Mouse (Mus musculus) bone marrow macrophage, adult 2 months (primary cell): ENCODE measurements around the gene Lrba.

ENCODE experiments used
- CTCF ChIP-seq: IDR thresholded peaks from 2 replicates; pipeline ENCODE4 v1.5.1; 2012; ENCODE audit warnings: low read depth, mild to moderate bottlenecking, low read length, moderate library complexity
- POLR2A ChIP-seq: IDR thresholded peaks from 2 replicates; pipeline ENCODE4 v1.6.1; 2012; ENCODE audit warnings: mild to moderate bottlenecking, low read depth, low read length, borderline replicate concordance

DNA sequence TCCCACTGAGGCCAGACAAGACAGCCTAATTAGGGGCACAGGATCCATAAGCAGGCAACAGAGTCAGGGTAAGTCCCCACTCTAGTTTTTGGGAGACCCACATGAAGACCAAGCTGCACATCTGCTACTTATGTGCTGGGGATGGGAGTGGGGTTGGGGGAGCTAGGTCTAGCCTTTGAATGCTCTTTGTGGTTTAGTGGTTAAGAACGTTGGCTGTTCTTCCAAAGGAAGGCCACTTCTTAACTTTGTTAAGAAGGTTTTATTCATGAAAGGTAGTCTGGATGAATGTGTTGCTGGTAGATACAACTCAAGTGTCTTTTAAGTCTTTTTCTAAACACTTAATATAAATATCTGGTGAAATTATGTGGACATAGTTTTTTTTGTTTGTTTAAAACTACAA lies 51.2 kb downstream of the Lrba start:
- TF ChIP-seq CTCF (no peak), POLR2A (no peak)
